Mouse (Mus musculus) intestine, embryonic 15.5 days (tissue): ENCODE data around the gene Lcorl. TPM values are rescaled to one million over a fixed set of nuclear protein-coding genes. Genes with fewer than 3 reads are reported as not detected.

Experiments used
- ATAC-seq: fragments of 200-750 bp; cut with Nextera tagmentation; 2 replicates; pipeline ENCODE4 v1.8.0; 2017; ENCODE audit warnings: moderate TSS enrichment, moderate library complexity
- H3K27ac ChIP-seq: fragments of 300-500 bp; sonication (generic); 2 replicates; pipeline ENCODE4 v1.5.1; 2015; ENCODE audit warnings: mild to moderate bottlenecking, inconsistent platforms
- H3K27me3 ChIP-seq: fragments of 300-500 bp; sonication (generic); replicated peaks from 2 replicates; pipeline ENCODE4 v1.6.1; 2015; ENCODE audit warnings: inconsistent platforms
- H3K36me3 ChIP-seq: fragments of 300-500 bp; sonication (generic); 2 replicates; pipeline ENCODE4 v1.6.1; 2015; ENCODE audit warnings: inconsistent platforms
- H3K4me1 ChIP-seq: fragments of 300-500 bp; sonication (generic); replicated peaks from 2 replicates; pipeline ENCODE4 v1.6.1; 2015; ENCODE audit warnings: inconsistent platforms
- H3K4me2 ChIP-seq: fragments of 300-500 bp; sonication (generic); replicated peaks from 2 replicates; pipeline ENCODE4 v1.6.1; 2015; ENCODE audit warnings: mild to moderate bottlenecking, inconsistent platforms
- H3K4me3 ChIP-seq: fragments of 300-500 bp; sonication (generic); replicated peaks from 2 replicates; pipeline ENCODE4 v1.5.1; 2015; ENCODE audit warnings: inconsistent platforms
- H3K9ac ChIP-seq: fragments of 300-500 bp; sonication (generic); 2 replicates; pipeline ENCODE4 v1.6.1; 2015; ENCODE audit warnings: inconsistent platforms
- H3K9me3 ChIP-seq: fragments of 300-500 bp; sonication (generic); 2 replicates; pipeline ENCODE4 v1.6.1; 2016; ENCODE audit warnings: inconsistent platforms
- WGBS: fragments of 180-500 bp; shearing (Covaris S2); methylation state at CpG from one replicate; pipeline ENCODE4 v1.1.7; 2015; 5-methylcytosine and 5-hydroxymethylcytosine counted together
- polyA plus RNA-seq: library from polyadenylated mRNA; unstranded; fragments of >200 nt; fragmentation: Nextera tagmentation; extraction: Ambion mirVana; gene quantifications from 2 replicates; pipeline ENCODE4 v1.2.1, GENCODE M21; 2015

Lcorl gene
- polyA plus RNA-seq, 1 experiment from 2014 or later: 28.8 TPM

DNA sequence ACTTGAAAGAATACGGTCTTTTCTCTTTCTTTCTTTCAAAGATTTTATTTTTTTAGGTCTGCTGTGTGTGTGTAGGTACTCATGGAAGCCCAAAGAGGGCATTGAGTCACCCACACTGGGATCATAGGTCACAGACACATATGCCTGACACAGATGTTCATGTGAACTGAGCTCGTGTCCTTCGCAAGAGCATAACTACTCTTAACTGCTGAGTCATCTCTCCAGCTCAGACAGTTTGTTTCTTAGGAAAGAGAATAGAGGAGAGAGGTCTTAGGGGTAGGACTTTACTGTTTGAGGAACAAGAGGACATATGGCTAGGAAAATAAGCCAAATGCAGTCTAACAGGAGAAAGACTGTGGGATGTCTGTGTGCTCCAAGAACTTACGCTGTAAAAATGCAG lies 168.3 kb downstream of the Lcorl start:
- Histone ChIP-seq H3K9ac (no peak overlapping the region), H3K27ac (no peak overlapping the region), H3K4me1 (no peaks in the 10 kb centered on the region), H3K27me3 (no peaks in the 10 kb centered on the region), H3K4me3 (no peak overlapping the region), H3K4me2 (no peak overlapping the region), H3K36me3 (no peaks in the 10 kb centered on the region), H3K9me3 (no peaks in the 10 kb centered on the region)
- ATAC-seq: no peak
- 88% methylated on average over 4 of the region's 4 CpGs for WGBS

DNA sequence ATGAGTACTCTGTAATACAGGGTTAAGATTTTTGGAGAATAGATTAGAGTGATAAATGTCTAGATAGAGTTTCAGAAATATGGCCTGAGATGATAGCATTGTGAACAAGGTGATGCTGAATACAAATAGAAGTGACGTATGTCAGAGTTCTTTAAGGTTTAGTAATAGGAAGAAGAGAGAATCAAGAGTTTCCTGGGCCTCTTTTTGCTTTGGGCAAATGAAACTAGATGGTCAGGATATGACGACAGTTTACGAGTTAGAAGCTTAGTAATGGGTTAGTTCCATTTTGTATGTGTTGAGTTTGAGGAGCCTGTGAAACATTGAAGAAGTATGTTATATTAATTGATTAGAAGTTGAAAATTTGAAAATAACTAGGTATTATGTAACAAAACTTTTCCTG lies 171.2 kb downstream of the Lcorl start:
- no peak for ATAC-seq
- Histone ChIP-seq H3K27me3 (no peaks in the 10 kb centered on the region), H3K27ac (no peak overlapping the region), H3K9ac (no peak overlapping the region), H3K4me1 (no peaks in the 10 kb centered on the region), H3K4me3 (no peak overlapping the region), H3K9me3 (no peaks in the 10 kb centered on the region), H3K4me2 (no peak overlapping the region), H3K36me3 (peaks cover 3% of the 10 kb centered on the region; the same call in 1 of the 2 replicates)
- WGBS: 93% methylated on average over 3 of the region's 3 CpGs

DNA sequence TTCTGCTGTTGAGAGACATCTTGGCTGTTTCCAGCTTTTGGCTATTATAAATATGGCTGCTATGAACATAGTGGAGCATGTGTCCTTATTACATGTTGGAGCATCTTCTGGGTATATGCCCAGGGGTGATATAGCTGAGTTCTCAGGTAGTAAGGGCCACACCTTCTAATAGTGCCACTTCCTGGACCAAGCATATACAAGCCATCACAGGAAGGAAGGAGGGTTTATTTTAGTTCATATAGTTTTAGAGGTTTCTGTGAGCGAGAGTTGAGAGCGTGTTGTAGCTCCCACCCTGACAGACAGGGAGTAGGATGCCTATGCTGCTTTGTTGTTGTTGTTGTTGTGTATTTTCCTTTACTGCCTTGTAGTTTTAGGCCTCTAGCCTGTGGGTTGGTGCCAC lies 172.2 kb downstream of the Lcorl start:
- Histone ChIP-seq H3K27me3 (no peaks in the 10 kb centered on the region), H3K4me1 (no peaks in the 10 kb centered on the region), H3K36me3 (peaks cover 3% of the 10 kb centered on the region; the same call in 1 of the 2 replicates), H3K9me3 (no peaks in the 10 kb centered on the region), H3K27ac (no peak overlapping the region), H3K4me2 (no peak overlapping the region), H3K4me3 (no peak overlapping the region), H3K9ac (no peak overlapping the region)
- 97% methylated on average over 2 of the region's 2 CpGs for WGBS
- ATAC-seq: no peak

DNA sequence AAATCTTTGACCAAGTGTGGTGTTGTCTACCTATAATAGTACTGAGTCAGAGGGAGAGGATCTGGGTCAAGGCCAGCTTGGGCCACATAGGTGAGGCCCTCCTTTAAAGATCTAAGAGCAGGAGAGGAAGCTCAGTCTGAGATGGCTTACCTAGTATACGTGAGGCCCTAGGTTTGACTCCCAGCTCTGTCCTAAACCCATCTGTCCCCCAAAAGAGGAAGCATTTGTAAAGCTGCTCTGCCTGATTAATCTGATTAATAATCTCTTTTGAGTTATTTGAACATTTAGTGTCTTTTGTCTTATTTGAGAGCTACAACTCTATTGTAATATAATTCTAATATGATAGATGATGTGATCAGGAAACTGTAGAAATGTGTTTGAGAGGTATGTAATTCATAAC lies 174.0 kb downstream of the Lcorl start:
- Histone ChIP-seq H3K4me3 (no peak overlapping the region), H3K9me3 (no peaks in the 10 kb centered on the region), H3K27me3 (no peaks in the 10 kb centered on the region), H3K27ac (no peak overlapping the region), H3K9ac (no peak overlapping the region), H3K4me2 (no peak overlapping the region), H3K4me1 (no peaks in the 10 kb centered on the region), H3K36me3 (peaks cover 3% of the 10 kb centered on the region; the same call in 1 of the 2 replicates)
- 97% methylated on average over 1 of the region's 1 CpGs for WGBS
- ATAC-seq: no peak

DNA sequence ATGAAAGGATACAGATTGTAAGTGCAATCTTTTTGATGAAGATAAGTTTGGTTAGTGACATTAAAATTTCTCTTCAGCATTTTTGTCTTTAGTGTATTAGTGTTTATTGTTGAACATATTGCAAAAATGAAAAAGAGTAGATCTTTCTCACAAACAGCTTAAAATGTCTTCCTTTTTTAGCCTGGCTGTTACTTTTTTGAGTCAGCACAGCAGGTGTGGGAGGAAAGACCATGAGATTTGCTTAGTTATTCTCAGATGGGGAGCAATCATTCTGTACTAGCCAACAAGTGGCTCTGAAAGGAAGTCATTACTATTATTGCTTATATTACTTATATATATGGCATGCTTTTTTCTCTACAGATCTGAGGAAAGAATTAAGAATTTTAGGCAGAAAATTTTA lies 177.5 kb downstream of the Lcorl start:
- no peak overlapping the region for H3K9ac ChIP-seq
- no peak for ATAC-seq
- no peaks in the 10 kb centered on the region for H3K9me3 ChIP-seq
- H3K4me2 ChIP-seq: no peak overlapping the region
- H3K27me3 ChIP-seq: no peaks in the 10 kb centered on the region
- no peak overlapping the region for H3K27ac ChIP-seq
- H3K4me3 ChIP-seq: no peak overlapping the region
- H3K36me3 ChIP-seq: peaks cover 6% of the 10 kb centered on the region; the same call in 1 of the 2 replicates
- no peaks in the 10 kb centered on the region for H3K4me1 ChIP-seq

DNA sequence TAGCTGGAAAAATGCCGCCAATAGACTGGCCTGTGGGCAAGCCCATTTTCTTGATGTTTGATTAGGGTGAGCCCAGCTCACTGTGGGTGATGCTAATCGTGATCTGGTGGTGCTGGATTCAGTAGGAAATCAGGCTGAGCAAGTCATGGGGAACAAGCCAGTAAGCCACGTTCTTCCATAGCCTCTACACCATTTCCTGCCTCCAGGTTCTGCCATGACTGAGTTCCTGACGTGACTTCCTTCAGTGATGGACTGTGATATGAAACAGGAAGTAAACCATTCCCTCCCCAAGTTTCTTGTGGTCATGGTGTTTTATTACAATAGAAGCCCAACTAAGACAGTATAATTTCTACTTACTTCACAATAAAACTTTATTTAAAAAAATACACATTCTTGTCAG lies 179.8 kb downstream of the Lcorl start:
- Histone ChIP-seq H3K4me2 (no peak overlapping the region), H3K27me3 (no peaks in the 10 kb centered on the region), H3K36me3 (0 out of 2 replicates have a peak, but pooled peaks cover 3% of the 10 kb centered on the region), H3K27ac (no peak overlapping the region), H3K4me1 (no peaks in the 10 kb centered on the region), H3K4me3 (no peak overlapping the region), H3K9ac (no peak overlapping the region), H3K9me3 (no peaks in the 10 kb centered on the region)
- 78% methylated on average over 4 of the region's 4 CpGs for WGBS
- no peak for ATAC-seq

DNA sequence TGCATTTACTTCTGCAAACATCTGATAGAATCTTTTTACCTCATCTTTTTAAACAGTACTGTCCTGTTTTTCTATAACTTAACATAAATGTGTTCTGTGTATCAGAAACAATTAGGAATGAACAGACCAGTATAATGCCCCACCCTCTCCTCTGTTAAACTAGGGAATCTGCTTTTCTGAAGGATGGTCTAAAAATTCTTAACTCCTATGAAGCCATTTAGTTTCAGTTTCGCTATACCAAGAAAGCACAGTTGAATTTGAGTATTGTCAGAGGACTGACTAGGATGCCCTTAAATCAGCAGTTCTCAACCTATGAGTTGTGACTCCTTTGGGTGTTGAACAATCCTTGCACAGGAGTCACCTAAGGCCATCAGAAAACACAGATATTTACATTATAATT lies 182.4 kb downstream of the Lcorl start:
- no peak overlapping the region for H3K9ac ChIP-seq
- no peaks in the 10 kb centered on the region for H3K9me3 ChIP-seq
- 0 out of 2 replicates have a peak, but pooled peaks cover 3% of the 10 kb centered on the region for H3K36me3 ChIP-seq
- ATAC-seq: no peak
- WGBS: 96% methylated on average over 1 of the region's 1 CpGs
- no peak overlapping the region for H3K27ac ChIP-seq
- H3K27me3 ChIP-seq: no peaks in the 10 kb centered on the region
- no peaks in the 10 kb centered on the region for H3K4me1 ChIP-seq
- no peak overlapping the region for H3K4me2 ChIP-seq
- no peak overlapping the region for H3K4me3 ChIP-seq

DNA sequence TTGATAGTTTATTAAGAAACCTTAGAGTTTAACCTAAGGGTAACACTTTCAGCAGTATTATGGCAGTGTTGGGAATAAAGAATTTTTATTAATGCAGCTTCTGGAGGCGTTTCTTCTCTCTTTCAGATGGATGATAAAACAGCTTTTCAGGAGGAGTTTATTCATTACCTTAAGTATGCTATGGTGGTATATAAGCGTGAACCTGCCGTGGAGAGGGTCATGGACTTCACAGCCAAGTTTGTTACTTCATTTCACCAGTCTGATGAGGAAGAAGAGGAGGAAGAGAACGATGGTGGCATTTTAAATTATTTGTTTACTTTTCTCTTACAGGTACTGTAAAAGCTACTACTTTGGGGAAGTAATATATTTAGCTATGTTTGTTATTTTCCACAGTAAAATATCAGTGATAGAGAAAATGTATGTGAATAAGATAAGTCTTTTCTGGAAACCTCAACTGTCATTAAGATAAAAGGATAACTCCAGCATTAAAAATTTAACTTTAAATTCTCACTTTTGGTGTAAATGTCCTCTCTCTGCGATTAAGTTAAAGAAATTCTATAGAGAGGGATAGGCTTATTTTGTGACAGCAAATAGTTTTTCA lies 186.4 kb downstream of the Lcorl start:
- Histone ChIP-seq H3K4me2 (peak overlapping the region; percentile 75), H3K9ac (no peak overlapping the region), H3K27ac (no peak overlapping the region), H3K9me3 (no peaks in the 10 kb centered on the region), H3K4me3 (peak overlapping the region; percentile 73), H3K4me1 (peaks cover 3% of the 10 kb centered on the region; the same call in 1 of the 2 replicates), H3K36me3 (no peaks in the 10 kb centered on the region), H3K27me3 (no peaks in the 10 kb centered on the region)
- no peak for ATAC-seq
- WGBS: 44% methylated on average over 5 of the region's 5 CpGs

DNA sequence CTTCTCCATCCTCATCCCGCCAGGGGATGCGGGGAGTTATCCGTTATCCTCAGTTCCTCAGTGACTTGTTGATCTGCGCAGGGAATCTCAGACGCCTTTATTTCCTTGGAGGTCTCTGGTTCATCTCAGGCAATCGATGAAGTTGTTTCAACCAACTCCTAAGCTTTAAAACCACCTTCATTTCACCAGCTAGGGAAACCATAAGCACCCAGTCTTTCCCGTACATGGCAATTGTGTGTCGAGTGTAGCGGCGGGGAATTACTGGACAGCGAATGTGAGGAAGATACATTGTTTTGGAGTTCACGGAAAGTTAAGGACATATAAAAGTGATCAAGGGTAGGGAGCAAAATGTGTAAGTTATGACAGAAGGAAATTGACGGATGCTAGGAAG lies 187.1 kb downstream of the Lcorl start:
- H3K36me3 ChIP-seq: no peaks in the 10 kb centered on the region
- no peaks in the 10 kb centered on the region for H3K9me3 ChIP-seq
- H3K27ac ChIP-seq: peak overlapping the region; percentile 85
- under 1% methylated on average over 13 of the region's 13 CpGs for WGBS
- H3K4me2 ChIP-seq: peak overlapping the region; percentile 75
- no peak for ATAC-seq
- H3K4me3 ChIP-seq: peak overlapping the region; percentile 73
- no peaks in the 10 kb centered on the region for H3K27me3 ChIP-seq
- H3K4me1 ChIP-seq: peaks cover 3% of the 10 kb centered on the region; the same call in 1 of the 2 replicates
- peak overlapping the region; percentile 70 for H3K9ac ChIP-seq

DNA sequence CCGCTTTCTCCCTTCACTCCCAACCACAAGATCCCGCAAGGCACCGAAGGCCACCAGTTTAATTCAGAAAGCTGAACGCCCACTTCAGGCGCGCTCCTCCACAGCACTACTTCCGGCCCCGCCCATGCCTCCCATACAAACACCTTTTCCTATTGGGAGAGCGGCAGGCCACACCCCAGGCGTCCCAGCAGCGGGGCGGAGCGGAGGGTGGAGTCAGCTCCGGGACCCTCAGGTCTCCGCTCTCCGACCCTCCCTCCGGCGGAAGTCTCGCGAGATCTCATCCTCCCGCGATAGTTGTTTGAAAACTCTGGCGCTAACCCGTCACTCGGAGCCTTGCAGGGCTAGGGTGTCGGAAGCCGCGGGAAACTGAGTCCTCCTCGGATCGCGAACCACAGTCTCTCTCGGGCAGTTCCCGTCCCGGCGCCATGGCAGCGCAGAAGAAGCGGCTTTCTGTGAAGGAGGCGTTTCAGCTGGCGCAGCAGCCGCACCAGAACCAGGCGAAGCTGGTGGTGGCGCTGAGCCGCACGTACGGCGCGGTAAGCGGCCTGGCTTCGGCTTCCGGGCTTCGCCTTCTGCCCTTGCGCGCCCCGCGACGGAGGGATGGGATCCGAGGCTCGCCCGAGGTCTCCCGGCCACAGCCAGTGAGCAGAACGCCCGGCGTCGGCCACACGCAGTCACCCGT lies 187.7 kb downstream of the Lcorl start, which contains the start of gene Ncapg:
Ncapg (plus strand) TSS at position 322 of the 682 bp plus-strand sequence.
- H3K36me3 ChIP-seq: no peaks in the 10 kb centered on the region

DNA sequence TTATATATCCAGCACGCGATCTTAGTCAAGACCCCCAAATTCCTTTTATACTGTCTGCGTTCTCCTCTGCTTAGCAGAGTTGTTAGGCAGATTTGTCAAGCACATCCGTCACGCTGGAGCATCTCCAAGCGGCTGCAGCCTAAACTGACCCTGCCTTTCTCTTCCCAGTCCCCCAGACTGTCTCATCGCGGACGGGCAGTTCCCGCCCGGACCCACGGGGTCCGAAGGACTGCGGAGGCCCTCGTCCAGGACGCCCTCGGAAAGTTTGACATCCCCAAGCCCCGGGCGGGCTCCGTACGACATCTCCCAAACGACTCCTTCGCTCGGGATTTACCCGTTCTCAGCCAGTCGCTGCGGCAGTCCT lies 188.2 kb downstream of the Lcorl start:
- peak; percentile 71 for ATAC-seq
- WGBS: under 1% methylated on average over 27 of the region's 27 CpGs
- H3K9ac ChIP-seq: peak overlapping the region; percentile 81

More for the DNA sequence above, 187.7 kb downstream of the Lcorl start, which contains the start of gene Ncapg:
- Histone ChIP-seq H3K27me3 (no peaks in the 10 kb centered on the region), H3K9ac (peak within 1 kb of the TSS; percentile 81), H3K9me3 (no peaks in the 10 kb centered on the region), H3K4me2 (peak within 1 kb of the TSS; percentile 90), H3K27ac (peak within 1 kb of the TSS; percentile 85), H3K4me3 (peak within 1 kb of the TSS; percentile 73), H3K4me1 (peaks cover 3% of the 10 kb centered on the region; the same call in 1 of the 2 replicates)
- peak; percentile 100 for ATAC-seq
- under 1% methylated on average over 66 of the region's 66 CpGs for WGBS

DNA sequence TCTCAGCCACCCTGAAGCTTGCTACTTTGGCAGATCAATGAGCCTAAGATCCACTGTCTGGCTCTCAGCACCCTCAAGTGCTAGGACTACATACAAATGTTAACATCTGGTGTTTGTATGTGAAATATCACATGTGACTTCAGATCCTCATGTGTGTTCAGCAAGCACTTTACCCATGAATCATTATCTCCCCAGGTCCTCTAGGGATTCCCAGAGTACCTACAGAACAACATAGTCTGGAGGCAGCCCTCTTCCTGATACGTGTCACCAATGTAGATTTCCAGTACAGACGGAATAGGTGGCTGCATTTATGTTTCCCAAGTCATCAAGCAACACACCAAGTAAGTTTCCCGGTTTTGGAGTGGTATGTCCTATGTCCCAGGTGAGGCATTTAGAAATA lies 188.6 kb downstream of the Lcorl start:
- H3K4me2 ChIP-seq: peak overlapping the region; percentile 90
- H3K27me3 ChIP-seq: no peaks in the 10 kb centered on the region
- no peaks in the 10 kb centered on the region for H3K36me3 ChIP-seq
- H3K27ac ChIP-seq: peak overlapping the region; percentile 84
- H3K4me3 ChIP-seq: peak overlapping the region; percentile 73
- 4% methylated on average over 3 of the region's 3 CpGs for WGBS
- H3K9me3 ChIP-seq: no peaks in the 10 kb centered on the region
- H3K4me1 ChIP-seq: peaks cover 3% of the 10 kb centered on the region; the same call in 1 of the 2 replicates
- H3K9ac ChIP-seq: peak overlapping the region; percentile 81
- peak; percentile 11; the same call in 1 of the 2 replicates for ATAC-seq

More for the DNA sequence above, 188.2 kb downstream of the Lcorl start:
- Histone ChIP-seq H3K9me3 (no peaks in the 10 kb centered on the region), H3K4me3 (peak overlapping the region; percentile 73), H3K27ac (peak overlapping the region; percentile 84), H3K4me2 (peak overlapping the region; percentile 90), H3K27me3 (no peaks in the 10 kb centered on the region), H3K4me1 (peaks cover 3% of the 10 kb centered on the region; the same call in 1 of the 2 replicates), H3K36me3 (no peaks in the 10 kb centered on the region)
